Mouse (Mus musculus): ENCODE measurements around the gene Ugt1a5. TPM values are rescaled to one million over a fixed set of nuclear protein-coding genes. Genes with fewer than 3 reads are reported as not detected.

The Ugt1a5 gene
- total and polyA plus RNA-seq, 2 experiments = 119 to 159 TPM

- TF ChIP-seq POLR2A (IDR thresholded peaks at IDR 0.05; ENCODE audit: extremely low read depth, insufficient read depth, low read length) (no peak), CTCF (IDR thresholded peaks at IDR 0.05; ENCODE audit: low read depth, low read length) (no peak)
- 37% methylated on average over 2 of the region's 2 CpGs for WGBS
- Histone ChIP-seq H3K79me2 (ENCODE audit: control insufficient read depth, insufficient read depth, low read length) (peaks cover 14% of the 10 kb centered on the region), H3K27me3 (ENCODE audit: control insufficient read depth, insufficient read depth, low read length) (no peaks in the 10 kb centered on the region), H3K4me3 (ENCODE audit: insufficient read depth, low read depth, low read length) (peak overlapping the region; percentile 41), H3K4me1 (ENCODE audit: control insufficient read depth, insufficient read depth, low read length) (peaks cover 8% of the 10 kb centered on the region), H3K36me3 (ENCODE audit: control insufficient read depth, insufficient read depth, low read length) (peaks cover 27% of the 10 kb centered on the region), H3K27ac (replicated peaks; ENCODE audit: insufficient read depth, low read depth, low read length) (peak overlapping the region; percentile 67), H3K9ac (ENCODE audit: low read depth, low read length) (peak overlapping the region; percentile 52)
- DNase-seq (ENCODE audit: extremely low read depth, low read depth, low spot score) = peak; percentile 100
Measured at GRCm38 (mm10) chr1:88213766-88214461, 48.1 kb downstream of the Ugt1a5 start.

- Histone ChIP-seq H3K27me3 (ENCODE audit: control insufficient read depth, insufficient read depth, low read length) (no peaks in the 10 kb centered on the region), H3K9ac (ENCODE audit: low read depth, low read length) (peak overlapping the region; percentile 52), H3K4me3 (ENCODE audit: insufficient read depth, low read depth, low read length) (peak overlapping the region; percentile 41), H3K4me1 (ENCODE audit: control insufficient read depth, insufficient read depth, low read length) (peaks cover 8% of the 10 kb centered on the region), H3K27ac (replicated peaks; ENCODE audit: insufficient read depth, low read depth, low read length) (peak overlapping the region; percentile 67), H3K36me3 (ENCODE audit: control insufficient read depth, insufficient read depth, low read length) (peaks cover 27% of the 10 kb centered on the region), H3K79me2 (ENCODE audit: control insufficient read depth, insufficient read depth, low read length) (peaks cover 14% of the 10 kb centered on the region)
- TF ChIP-seq POLR2A (IDR thresholded peaks at IDR 0.05; ENCODE audit: extremely low read depth, insufficient read depth, low read length) (no peak), CTCF (IDR thresholded peaks at IDR 0.05; ENCODE audit: low read depth, low read length) (no peak)
- 62% methylated on average over 2 of the region's 2 CpGs for WGBS
- DNase-seq (ENCODE audit: extremely low read depth, low read depth, low spot score) = peak; percentile 57
Measured at GRCm38 (mm10) chr1:88214462-88214952, 48.7 kb downstream of the Ugt1a5 start.

GRCm38 (mm10) chr1:88215466-88216380 is 49.9 kb downstream of the Ugt1a5 start:
- WGBS = 71% methylated on average over 10 of the region's 10 CpGs
- no peak overlapping the region for H3K4me3 ChIP-seq (ENCODE audit: insufficient read depth, low read depth, low read length)
- H3K36me3 ChIP-seq (ENCODE audit: control insufficient read depth, insufficient read depth, low read length) = peaks cover 27% of the 10 kb centered on the region
- H3K4me1 ChIP-seq (ENCODE audit: control insufficient read depth, insufficient read depth, low read length) = peaks cover 8% of the 10 kb centered on the region
- H3K27me3 ChIP-seq (ENCODE audit: control insufficient read depth, insufficient read depth, low read length) = no peaks in the 10 kb centered on the region
- no peak for DNase-seq (ENCODE audit: extremely low read depth, low read depth, low spot score)
- H3K27ac ChIP-seq (replicated peaks; ENCODE audit: insufficient read depth, low read depth, low read length) = no peak overlapping the region
- TF ChIP-seq POLR2A (IDR thresholded peaks at IDR 0.05; ENCODE audit: extremely low read depth, insufficient read depth, low read length) = no peak
- no peak for TF ChIP-seq CTCF (IDR thresholded peaks at IDR 0.05; ENCODE audit: low read depth, low read length)
- no peak overlapping the region for H3K9ac ChIP-seq (ENCODE audit: low read depth, low read length)
- H3K79me2 ChIP-seq (ENCODE audit: control insufficient read depth, insufficient read depth, low read length) = peaks cover 14% of the 10 kb centered on the region

GRCm38 (mm10) chr1:88216551-88216950 is 50.7 kb downstream of the Ugt1a5 start:
- peaks cover 27% of the 10 kb centered on the region for H3K36me3 ChIP-seq (ENCODE audit: control insufficient read depth, insufficient read depth, low read length)
- 57% methylated on average over 2 of the region's 2 CpGs for WGBS
- H3K79me2 ChIP-seq (ENCODE audit: control insufficient read depth, insufficient read depth, low read length) = peaks cover 14% of the 10 kb centered on the region

GRCm38 (mm10) chr1:88217144-88217543 is 51.3 kb downstream of the Ugt1a5 start:
- TF ChIP-seq POLR2A (IDR thresholded peaks at IDR 0.05; ENCODE audit: extremely low read depth, insufficient read depth, low read length) = no peak
- no peak overlapping the region for H3K4me3 ChIP-seq (ENCODE audit: insufficient read depth, low read depth, low read length)
- no peak overlapping the region for H3K27ac ChIP-seq (replicated peaks; ENCODE audit: insufficient read depth, low read depth, low read length)
- no peaks in the 10 kb centered on the region for H3K27me3 ChIP-seq (ENCODE audit: control insufficient read depth, insufficient read depth, low read length)
- DNase-seq (ENCODE audit: extremely low read depth, low read depth, low spot score) = no peak
- H3K4me1 ChIP-seq (ENCODE audit: control insufficient read depth, insufficient read depth, low read length) = peaks cover 8% of the 10 kb centered on the region
- H3K79me2 ChIP-seq (ENCODE audit: control insufficient read depth, insufficient read depth, low read length) = peaks cover 14% of the 10 kb centered on the region
- H3K36me3 ChIP-seq (ENCODE audit: control insufficient read depth, insufficient read depth, low read length) = peaks cover 27% of the 10 kb centered on the region
- no peak overlapping the region for H3K9ac ChIP-seq (ENCODE audit: low read depth, low read length)
- WGBS = 64% methylated on average over 2 of the region's 2 CpGs

More at GRCm38 (mm10) chr1:88216551-88216950, 50.7 kb downstream of the Ugt1a5 start:
- peaks cover 8% of the 10 kb centered on the region for H3K4me1 ChIP-seq (ENCODE audit: control insufficient read depth, insufficient read depth, low read length)
- H3K4me3 ChIP-seq (ENCODE audit: insufficient read depth, low read depth, low read length) = no peak overlapping the region
- peak; percentile 32 for DNase-seq (ENCODE audit: extremely low read depth, low read depth, low spot score)
- TF ChIP-seq CTCF (IDR thresholded peaks at IDR 0.05; ENCODE audit: low read depth, low read length) (no peak), POLR2A (IDR thresholded peaks at IDR 0.05; ENCODE audit: extremely low read depth, insufficient read depth, low read length) (no peak)
- H3K9ac ChIP-seq (ENCODE audit: low read depth, low read length) = no peak overlapping the region
- H3K27ac ChIP-seq (replicated peaks; ENCODE audit: insufficient read depth, low read depth, low read length) = no peak overlapping the region
- no peaks in the 10 kb centered on the region for H3K27me3 ChIP-seq (ENCODE audit: control insufficient read depth, insufficient read depth, low read length)

Measured in liver, adult 2 months (tissue).